ENCODE assay signal across 13 mouse cellular contexts in genomic region chr4:91157047-91157446, GRCm38 (mm10).
DNase-seq lines count a peak whose midpoint lies in the region; ATAC-seq lines count a peak whose summit lies in the region.
"Had no signal": no experiment of that assay in that cellular context is flagged by ENCODE, and none has a peak within 500 bp of the region (broad histone marks: within the 10 kb centered on the region; RNA-seq: fewer than 3 reads in every experiment).

No protein-coding gene starts in this region.

- no peak overlapping the region for H3K4me3 ChIP-seq in kidney, embryonic 15.5 days (replicated peaks)
- H3K4me3 ChIP-seq: forebrain, embryonic 10.5 days; hindbrain, embryonic 15.5 days; midbrain, embryonic 12.5 days had no signal

- 66% methylated on average over 7 of the region's 7 CpGs for WGBS in kidney, embryonic 15.5 days

- no peak overlapping the region for H3K9ac ChIP-seq in kidney, embryonic 15.5 days
- H3K9ac ChIP-seq: hindbrain, embryonic 15.5 days; liver, embryonic 14.5 days; midbrain, embryonic 12.5 days had no signal

- no peak for ATAC-seq in kidney, embryonic 15.5 days (replicated peaks; ENCODE audit: low FRiP score)

- no peak overlapping the region for H3K27ac ChIP-seq in kidney, embryonic 15.5 days
- H3K27ac ChIP-seq: forebrain, embryonic 10.5 days; hindbrain, embryonic 15.5 days; liver, embryonic 14.5 days; midbrain, embryonic 12.5 days had no signal

- no peaks in the 10 kb centered on the region for H3K36me3 ChIP-seq in kidney, embryonic 15.5 days
- H3K36me3 ChIP-seq: forebrain, embryonic 10.5 days; hindbrain, embryonic 15.5 days; midbrain, embryonic 12.5 days had no signal

- no peaks in the 10 kb centered on the region for H3K4me1 ChIP-seq in kidney, embryonic 15.5 days
- H3K4me1 ChIP-seq: hindbrain, embryonic 15.5 days; midbrain, embryonic 12.5 days had no signal

- DNase-seq in kidney, postnatal 4 days: peak; percentile 33 to 38
- DNase-seq in kidney, adult 11 months: no peak
- DNase-seq in gastrocnemius, adult 8-10 months (ENCODE audit: low spot score in 2 of 2): peak; percentile 4 to 56
- DNase-seq in gastrocnemius, postnatal 4 days (ENCODE audit: low spot score in 2 of 2): peak; percentile 27 to 75
- peak; percentile 72 for DNase-seq in ovary, postnatal 36 days (ENCODE audit: low spot score)
- no peak for DNase-seq in layer of hippocampus, adult 18-20 months (ENCODE audit: low spot score in 2 of 2)
- DNase-seq: cerebellum, adult 2 months; thymus, postnatal 36 days had no signal

- H3K27me3 ChIP-seq in kidney, embryonic 15.5 days: no peaks in the 10 kb centered on the region
- H3K27me3 ChIP-seq: hindbrain, embryonic 15.5 days; midbrain, embryonic 12.5 days had no signal

- no peaks in the 10 kb centered on the region for H3K9me3 ChIP-seq in kidney, embryonic 15.5 days (replicated peaks)
- H3K9me3 ChIP-seq: forebrain, embryonic 10.5 days; hindbrain, embryonic 15.5 days; midbrain, embryonic 12.5 days had no signal

- no peak overlapping the region for H3K4me2 ChIP-seq in kidney, embryonic 15.5 days
- H3K4me2 ChIP-seq: hindbrain, embryonic 15.5 days; midbrain, embryonic 12.5 days had no signal

Comparison
In these comparisons a context has a peak if more than half of its experiments do, and no peak if none do; other contexts are left out.
1. DNase-seq: peak in kidney, postnatal 4 days (2 of 2), gastrocnemius, adult 8-10 months (2 of 2), gastrocnemius, postnatal 4 days (2 of 2) and ovary, postnatal 36 days (single experiment); none in kidney, adult 11 months (single experiment) and layer of hippocampus, adult 18-20 months (0 of 2).